Mouse (Mus musculus) liver, embryonic 15.5 days (tissue): ENCODE measurements at regions not wholly inside any gene's neighbourhood (a gene's known extent, or its start where the extent isn't known, plus 50 kb on each side); places are given as distances from the start of the nearest gene placed in this dataset.

Experiments
- ATAC-seq: fragments of 200-750 bp; cut with Nextera tagmentation; 2 replicates; pipeline ENCODE4 v1.8.0; 2017; ENCODE audit warnings: moderate number of reproducible peaks, mild to moderate bottlenecking, moderate library complexity; ENCODE audit not compliant: insufficient read depth
- H3K27ac ChIP-seq: fragments of 300-500 bp; sonication (generic); replicated peaks from 2 replicates; pipeline ENCODE4 v1.5.1; 2015; ENCODE audit warnings: mild to moderate bottlenecking, inconsistent platforms
- H3K27me3 ChIP-seq: fragments of 300-500 bp; sonication (generic); 2 replicates; pipeline ENCODE4 v1.6.1; 2015; ENCODE audit warnings: mild to moderate bottlenecking, inconsistent platforms
- H3K36me3 ChIP-seq: fragments of 300-500 bp; sonication (generic); replicated peaks from 2 replicates; pipeline ENCODE4 v1.6.1; 2015; ENCODE audit warnings: moderate library complexity, mild to moderate bottlenecking, inconsistent platforms
- H3K4me1 ChIP-seq: fragments of 300-500 bp; sonication (generic); replicated peaks from 2 replicates; pipeline ENCODE4 v1.6.1; 2015; ENCODE audit warnings: inconsistent platforms
- H3K4me2 ChIP-seq: fragments of 300-500 bp; sonication (generic); 2 replicates; pipeline ENCODE4 v1.6.1; 2015; ENCODE audit warnings: moderate library complexity, mild to moderate bottlenecking, inconsistent platforms
- H3K4me3 ChIP-seq: fragments of 300-500 bp; sonication (generic); replicated peaks from 2 replicates; pipeline ENCODE4 v1.5.1; 2015; ENCODE audit warnings: mild to moderate bottlenecking, inconsistent platforms
- H3K9ac ChIP-seq: fragments of 300-500 bp; sonication (generic); 2 replicates; pipeline ENCODE4 v1.6.1; 2015; ENCODE audit warnings: moderate library complexity, mild to moderate bottlenecking, inconsistent platforms
- H3K9me3 ChIP-seq: fragments of 300-500 bp; sonication (generic); replicated peaks from 2 replicates; pipeline ENCODE4 v1.6.1; 2016; ENCODE audit warnings: inconsistent platforms
- WGBS: fragments of 180-500 bp; shearing (Covaris S2); methylation state at CpG from one replicate; pipeline ENCODE4 v1.1.7; 2015; ENCODE audit warnings: mixed read lengths; ENCODE audit not compliant: insufficient replicate concordance; 5-methylcytosine and 5-hydroxymethylcytosine counted together

GRCm38 (mm10) chr14:120720464-120721445 lies 190.3 kb upstream of the Ipo5 start:
- no peak for ATAC-seq
- no peaks in the 10 kb centered on the region for H3K36me3 ChIP-seq
- no peak overlapping the region for H3K27ac ChIP-seq
- no peak overlapping the region for H3K4me2 ChIP-seq
- H3K27me3 ChIP-seq = no peaks in the 10 kb centered on the region
- no peaks in the 10 kb centered on the region for H3K4me1 ChIP-seq
- no peak overlapping the region for H3K9ac ChIP-seq
- no peaks in the 10 kb centered on the region for H3K9me3 ChIP-seq
- 61% methylated on average over 20 of the region's 20 CpGs for WGBS
- no peak overlapping the region for H3K4me3 ChIP-seq

GRCm38 (mm10) chr14:120721593-120722461 lies 189.2 kb upstream of the Ipo5 start:
- Histone ChIP-seq H3K9ac (no peak overlapping the region), H3K4me2 (no peak overlapping the region)
- WGBS = 49% methylated on average over 6 of the region's 6 CpGs

GRCm38 (mm10) chr14:120722546-120723112 lies 188.4 kb upstream of the Ipo5 start:
- WGBS = 58% methylated on average over 6 of the region's 6 CpGs
- no peak overlapping the region for H3K27ac ChIP-seq

More at GRCm38 (mm10) chr14:120721593-120722461, 189.2 kb upstream of the Ipo5 start:
- H3K9me3 ChIP-seq = no peaks in the 10 kb centered on the region
- no peaks in the 10 kb centered on the region for H3K4me1 ChIP-seq
- H3K27ac ChIP-seq = no peak overlapping the region
- H3K4me3 ChIP-seq = no peak overlapping the region
- ATAC-seq = no peak
- H3K27me3 ChIP-seq = no peaks in the 10 kb centered on the region
- H3K36me3 ChIP-seq = no peaks in the 10 kb centered on the region

GRCm38 (mm10) chr14:120728107-120728506 lies 182.9 kb upstream of the Ipo5 start:
- no peaks in the 10 kb centered on the region for H3K4me1 ChIP-seq
- H3K4me2 ChIP-seq = no peak overlapping the region
- H3K27me3 ChIP-seq = no peaks in the 10 kb centered on the region
- ATAC-seq = no peak
- H3K27ac ChIP-seq = no peak overlapping the region
- H3K36me3 ChIP-seq = no peaks in the 10 kb centered on the region
- WGBS = 72% methylated on average over 10 of the region's 10 CpGs
- no peaks in the 10 kb centered on the region for H3K9me3 ChIP-seq
- H3K9ac ChIP-seq = no peak overlapping the region
- no peak overlapping the region for H3K4me3 ChIP-seq

More at GRCm38 (mm10) chr14:120722546-120723112, 188.4 kb upstream of the Ipo5 start:
- Histone ChIP-seq H3K9me3 (no peaks in the 10 kb centered on the region), H3K4me1 (no peaks in the 10 kb centered on the region), H3K4me3 (no peak overlapping the region), H3K4me2 (no peak overlapping the region), H3K27me3 (no peaks in the 10 kb centered on the region), H3K36me3 (no peaks in the 10 kb centered on the region), H3K9ac (no peak overlapping the region)
- ATAC-seq = no peak

- 19% methylated on average over 3 of the region's 3 CpGs for WGBS
- no peaks in the 10 kb centered on the region for H3K27me3 ChIP-seq
- no peak for ATAC-seq
- no peak overlapping the region for H3K4me3 ChIP-seq
- H3K9me3 ChIP-seq = no peaks in the 10 kb centered on the region
- H3K36me3 ChIP-seq = no peaks in the 10 kb centered on the region
- H3K27ac ChIP-seq = no peak overlapping the region
- H3K4me1 ChIP-seq = no peaks in the 10 kb centered on the region
- no peak overlapping the region for H3K4me2 ChIP-seq
- H3K9ac ChIP-seq = no peak overlapping the region
Measured at GRCm38 (mm10) chr14:120730226-120730625, 180.8 kb upstream of the Ipo5 start.

- ATAC-seq = no peak
Measured at GRCm38 (mm10) chr14:120731679-120732281, 179.2 kb upstream of the Ipo5 start.

GRCm38 (mm10) chr14:120732400-120733138 lies 178.5 kb upstream of the Ipo5 start:
- Histone ChIP-seq H3K4me3 (no peak overlapping the region), H3K9me3 (no peaks in the 10 kb centered on the region), H3K36me3 (no peaks in the 10 kb centered on the region), H3K9ac (no peak overlapping the region), H3K27me3 (no peaks in the 10 kb centered on the region), H3K4me1 (no peaks in the 10 kb centered on the region), H3K4me2 (no peak overlapping the region), H3K27ac (no peak overlapping the region)
- WGBS = 63% methylated on average over 15 of the region's 15 CpGs
- ATAC-seq = no peak

More at GRCm38 (mm10) chr14:120731679-120732281, 179.2 kb upstream of the Ipo5 start:
- H3K27ac ChIP-seq = no peak overlapping the region
- H3K27me3 ChIP-seq = no peaks in the 10 kb centered on the region
- no peaks in the 10 kb centered on the region for H3K9me3 ChIP-seq
- H3K4me3 ChIP-seq = no peak overlapping the region
- H3K4me2 ChIP-seq = no peak overlapping the region
- H3K36me3 ChIP-seq = no peaks in the 10 kb centered on the region
- no peak overlapping the region for H3K9ac ChIP-seq
- no peaks in the 10 kb centered on the region for H3K4me1 ChIP-seq
- WGBS = 43% methylated on average over 7 of the region's 7 CpGs

- WGBS = 23% methylated on average over 5 of the region's 5 CpGs
Measured at GRCm38 (mm10) chr14:120741492-120742054, 169.5 kb upstream of the Ipo5 start.

GRCm38 (mm10) chr14:120754011-120754410 lies 157.0 kb upstream of the Ipo5 start:
- Histone ChIP-seq H3K9ac (no peak overlapping the region), H3K4me1 (no peaks in the 10 kb centered on the region), H3K4me2 (no peak overlapping the region), H3K9me3 (no peaks in the 10 kb centered on the region), H3K27ac (no peak overlapping the region), H3K27me3 (no peaks in the 10 kb centered on the region), H3K36me3 (no peaks in the 10 kb centered on the region), H3K4me3 (no peak overlapping the region)
- WGBS = 45% methylated on average over 1 of the region's 1 CpGs
- no peak for ATAC-seq

More at GRCm38 (mm10) chr14:120741492-120742054, 169.5 kb upstream of the Ipo5 start:
- no peak overlapping the region for H3K9ac ChIP-seq
- ATAC-seq = no peak
- no peak overlapping the region for H3K4me2 ChIP-seq
- H3K9me3 ChIP-seq = no peaks in the 10 kb centered on the region
- no peaks in the 10 kb centered on the region for H3K36me3 ChIP-seq
- H3K27ac ChIP-seq = no peak overlapping the region
- H3K27me3 ChIP-seq = no peaks in the 10 kb centered on the region
- no peak overlapping the region for H3K4me3 ChIP-seq
- no peaks in the 10 kb centered on the region for H3K4me1 ChIP-seq

- H3K36me3 ChIP-seq = no peaks in the 10 kb centered on the region
- H3K27me3 ChIP-seq = no peaks in the 10 kb centered on the region
- H3K27ac ChIP-seq = no peak overlapping the region
- WGBS = 62% methylated on average over 10 of the region's 10 CpGs
- ATAC-seq = no peak
- H3K4me2 ChIP-seq = no peak overlapping the region
- no peaks in the 10 kb centered on the region for H3K4me1 ChIP-seq
- no peak overlapping the region for H3K9ac ChIP-seq
- H3K9me3 ChIP-seq = no peaks in the 10 kb centered on the region
- no peak overlapping the region for H3K4me3 ChIP-seq
Measured at GRCm38 (mm10) chr14:120755389-120755788, 155.6 kb upstream of the Ipo5 start.
